Mouse (Mus musculus): Measurements from ENCODE around the gene Pold1.

- TF ChIP-seq CTCF (IDR thresholded peaks at IDR 0.05; ENCODE audit: low read depth, low read length) (peak; percentile 63; the same call in 1 of the 2 replicates), GATA1 (IDR thresholded peaks at IDR 0.05; ENCODE audit: borderline replicate concordance, low read length) (no peak), TAL1 (conservative IDR thresholded peaks at IDR 0.05; ENCODE audit: low read depth, low read length) (no peak), GATA2 (IDR thresholded peaks at IDR 0.05; ENCODE audit: borderline replicate concordance, low read depth, low read length) (no peak)
Observed at GRCm38 (mm10) chr7:44527483-44528398, 20.9 kb downstream of the Pold1 start.
